ENCODE assay signal across 24 mouse cellular contexts in genomic region chr8:3537666-3538065, GRCm38 (mm10). TPM values are rescaled to one million over a fixed set of nuclear protein-coding genes. Genes with fewer than 3 reads are reported as not detected.
"Had no signal": no experiment of that assay in that cellular context is flagged by ENCODE, and none has a peak within 500 bp of the region (broad histone marks: within the 10 kb centered on the region; RNA-seq: fewer than 3 reads in every experiment).

No protein-coding gene starts in this region.

- H3K4me2 ChIP-seq: limb, embryonic 12.5 days; liver, embryonic 12.5 days; liver, embryonic 15.5 days; lung, embryonic 15.5 days; midbrain, embryonic 15.5 days; neural tube, embryonic 12.5 days; neural tube, embryonic 15.5 days had no signal

- H3K4me3 ChIP-seq: left cerebral cortex, adult 2 months; limb, embryonic 12.5 days; liver, embryonic 12.5 days; liver, embryonic 15.5 days; lung, embryonic 15.5 days; megakaryocyte, embryonic 14.5 days; midbrain, embryonic 10.5 days; midbrain, embryonic 15.5 days; neural tube, embryonic 12.5 days; neural tube, embryonic 15.5 days had no signal

- ATAC-seq: liver, embryonic 12.5 days; midbrain, embryonic 15.5 days had no signal

- H3K27ac ChIP-seq: kidney, postnatal 0 days; left cerebral cortex, adult 2 months; limb, embryonic 12.5 days; liver, embryonic 12.5 days; liver, embryonic 15.5 days; lung, embryonic 15.5 days; midbrain, embryonic 10.5 days; midbrain, embryonic 15.5 days; neural tube, embryonic 12.5 days; neural tube, embryonic 15.5 days had no signal

- H3K9me3 ChIP-seq: limb, embryonic 12.5 days; liver, embryonic 12.5 days; liver, embryonic 15.5 days; lung, embryonic 15.5 days; megakaryocyte, embryonic 14.5 days; midbrain, embryonic 10.5 days; midbrain, embryonic 15.5 days; neural tube, embryonic 12.5 days; neural tube, embryonic 15.5 days had no signal

- H3K27me3 ChIP-seq: limb, embryonic 12.5 days; liver, embryonic 12.5 days; liver, embryonic 15.5 days; lung, embryonic 15.5 days; megakaryocyte, embryonic 14.5 days; midbrain, embryonic 15.5 days; neural tube, embryonic 12.5 days; neural tube, embryonic 15.5 days had no signal

- DNase-seq: kidney, adult 2 months; kidney, postnatal 25 days; layer of hippocampus, postnatal 36 days; liver; lung, adult 18-20 months; lung, postnatal 10 days; lung, postnatal 36 days; retina, postnatal 1 day; right cerebral cortex, postnatal 25 days; spleen, adult 18-20 months; thymus, adult 18-20 months; thymus, postnatal 36 days had no signal

- H3K4me1 ChIP-seq: limb, embryonic 12.5 days; lung, embryonic 15.5 days; midbrain, embryonic 10.5 days; midbrain, embryonic 15.5 days; neural tube, embryonic 12.5 days; neural tube, embryonic 15.5 days had no signal

- H3K9ac ChIP-seq: limb, embryonic 12.5 days; liver, embryonic 12.5 days; liver, embryonic 15.5 days; lung, embryonic 15.5 days; midbrain, embryonic 15.5 days; neural tube, embryonic 12.5 days; neural tube, embryonic 15.5 days had no signal

RNA-seq across cellular contexts. Expression of gene C330021F23Rik, which starts 30.1 kb away (rescaled TPM):
- polyA plus RNA-seq: testis, adult 2 months had no signal
